Comparison of ENCODE assay signal across 1 mouse cellular context in genomic region chr1:88456451-88457072, GRCm38 (mm10).
TF ChIP-seq lines count a peak whose summit lies in the region.

No protein-coding gene starts in this region.

TF ChIP-seq in CH12.LX, 34 proteins besides CTCF, POLR2A, EP300 and RAD21 (continued from another document):
- no peak for TF ChIP-seq MEF2A (IDR thresholded peaks at IDR 0.05; ENCODE audit: borderline replicate concordance, low read depth, low read length)
- TF ChIP-seq TBP (conservative IDR thresholded peaks at IDR 0.05; ENCODE audit: low read depth, low read length), result no peak
- no peak for TF ChIP-seq CHD1 (IDR thresholded peaks at IDR 0.05; ENCODE audit: low read depth, low read length)
- no peak for TF ChIP-seq MAFK (IDR thresholded peaks at IDR 0.05; ENCODE audit: insufficient replicate concordance, low read length)
- no peak for TF ChIP-seq POLR2AphosphoS2 (IDR thresholded peaks at IDR 0.05; ENCODE audit: low read depth, low read length)
- TF ChIP-seq USF1 (IDR thresholded peaks at IDR 0.05; ENCODE audit: low read depth, low read length), result no peak
- TF ChIP-seq PAX5 (IDR thresholded peaks at IDR 0.05; ENCODE audit: low read length), result no peak
- peak; percentile 31; the same call in 1 of the 2 replicates for TF ChIP-seq MYC (IDR thresholded peaks at IDR 0.05; ENCODE audit: low read depth, low read length)
- no peak for TF ChIP-seq CHD2 (IDR thresholded peaks at IDR 0.05; ENCODE audit: low read length)
- no peak for TF ChIP-seq BHLHE40 (IDR thresholded peaks at IDR 0.05; ENCODE audit: low read depth, low read length)
- TF ChIP-seq E2F4 (IDR thresholded peaks at IDR 0.05; ENCODE audit: insufficient replicate concordance, low read depth, low read length), result no peak
- TF ChIP-seq KAT2A (IDR thresholded peaks at IDR 0.05; ENCODE audit: insufficient replicate concordance, low read length), result no peak
- TF ChIP-seq ZC3H11A (IDR thresholded peaks at IDR 0.05; ENCODE audit: low read depth, low read length), result no peak
- peak; percentile 33; the same call in 1 of the 2 replicates for TF ChIP-seq ZNF384 (IDR thresholded peaks at IDR 0.05; ENCODE audit: low read depth, low read length)
- TF ChIP-seq ETS1 (conservative IDR thresholded peaks at IDR 0.05; ENCODE audit: low read depth, low read length), result no peak
- TF ChIP-seq ZKSCAN1 (IDR thresholded peaks at IDR 0.05; ENCODE audit: borderline replicate concordance, low read depth, low read length), result no peak
- no peak for TF ChIP-seq USF2 (conservative IDR thresholded peaks at IDR 0.05; ENCODE audit: low read depth, low read length)
